Mouse (Mus musculus): ENCODE measurements around the gene Zscan21. TPM values are rescaled to one million over a fixed set of nuclear protein-coding genes. Genes with fewer than 3 reads are reported as not detected.
A peak's percentile ranks its signal among the peaks of the same experiment; 100 is the strongest.

Gene Zscan21
- polyA plus RNA-seq, 1 experiment from 2014 or later = 33.9 TPM

- Histone ChIP-seq H3K9ac (ENCODE audit: low read depth, low read length) (no peak overlapping the region), H3K36me3 (ENCODE audit: control insufficient read depth, insufficient read depth, low read length) (no peaks in the 10 kb centered on the region; the same call in 1 of the 2 replicates), H3K4me2 (peak overlapping the region; percentile 87), H3K4me1 (replicated peaks; ENCODE audit: control insufficient read depth, insufficient read depth, low read length) (peaks cover 9% of the 10 kb centered on the region; the same call in 1 of the 2 replicates), H3K4me3 (ENCODE audit: low read depth, low read length) (peak overlapping the region; percentile 95), H3K9me3 (ENCODE audit: control insufficient read depth, low read length) (no peaks in the 10 kb centered on the region), H3K27ac (ENCODE audit: low read depth, low read length) (peak overlapping the region; percentile 46; the same call in 1 of the 2 replicates), H3K27me3 (replicated peaks; ENCODE audit: control insufficient read depth, insufficient read depth, low read length) (no peaks in the 10 kb centered on the region)
- peak; percentile 76 for ATAC-seq (replicated peaks; ENCODE audit: low FRiP score)
- DNase-seq (ENCODE audit: low spot score) = no peak
- WGBS = 26% methylated on average over 2 of the region's 2 CpGs
Observed at GRCm38 (mm10) chr5:138084507-138084906, 32.2 kb upstream of the Zscan21 start.

- Histone ChIP-seq H3K36me3 (ENCODE audit: control insufficient read depth, insufficient read depth, low read length) (no peaks in the 10 kb centered on the region; the same call in 1 of the 2 replicates), H3K4me2 (peak within 1 kb of the TSS; percentile 87), H3K4me1 (replicated peaks; ENCODE audit: control insufficient read depth, insufficient read depth, low read length) (peaks cover 9% of the 10 kb centered on the region; the same call in 1 of the 2 replicates), H3K9ac (ENCODE audit: low read depth, low read length) (peak within 1 kb of the TSS; percentile 98), H3K9me3 (ENCODE audit: control insufficient read depth, low read length) (no peaks in the 10 kb centered on the region), H3K4me3 (ENCODE audit: low read depth, low read length) (peak within 1 kb of the TSS; percentile 95), H3K27me3 (replicated peaks; ENCODE audit: control insufficient read depth, insufficient read depth, low read length) (no peaks in the 10 kb centered on the region), H3K27ac (ENCODE audit: low read depth, low read length) (peak within 1 kb of the TSS; percentile 85)
- DNase-seq (ENCODE audit: low spot score) (peak; percentile 75), ATAC-seq (replicated peaks; ENCODE audit: low FRiP score) (peak; percentile 95)
- under 1% methylated on average over 27 of the region's 27 CpGs for WGBS
Observed at GRCm38 (mm10) chr5:138084996-138085395, 31.7 kb upstream of the Zscan21 start, which contains the start of gene Zkscan1. TSS of gene Zkscan1 (plus strand) at chr5:138085084.

DNA sequence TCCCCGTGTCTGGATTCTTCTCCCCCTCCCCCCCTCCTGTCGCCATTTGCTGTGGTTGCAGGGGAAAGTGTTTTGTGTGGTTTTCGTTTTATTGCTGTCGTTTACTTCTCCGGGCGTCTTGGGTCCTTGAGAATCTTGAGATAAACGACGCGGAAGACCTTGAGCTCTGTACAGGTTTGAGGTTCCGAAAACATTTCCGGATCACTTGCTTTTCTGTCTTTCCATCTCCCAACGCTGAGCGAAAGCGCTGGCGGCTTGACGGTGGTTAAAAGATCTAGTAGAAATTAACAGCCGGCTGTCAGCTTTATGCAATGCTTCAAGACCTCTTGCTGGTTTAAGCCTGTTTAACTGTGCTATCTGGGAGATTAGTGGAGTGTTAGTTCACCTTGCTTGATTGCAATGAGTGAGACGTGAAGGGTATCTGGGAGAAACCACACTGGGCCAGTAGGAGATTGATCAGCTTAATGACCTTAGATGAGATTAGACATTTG, 31.2 kb upstream of the Zscan21 start:
- Histone ChIP-seq H3K27ac (ENCODE audit: low read depth, low read length) (peak overlapping the region; percentile 85), H3K9ac (ENCODE audit: low read depth, low read length) (peak overlapping the region; percentile 98), H3K4me3 (ENCODE audit: low read depth, low read length) (peak overlapping the region; percentile 95), H3K9me3 (ENCODE audit: control insufficient read depth, low read length) (no peaks in the 10 kb centered on the region), H3K4me1 (replicated peaks; ENCODE audit: control insufficient read depth, insufficient read depth, low read length) (peaks cover 9% of the 10 kb centered on the region; the same call in 1 of the 2 replicates), H3K36me3 (ENCODE audit: control insufficient read depth, insufficient read depth, low read length) (no peaks in the 10 kb centered on the region; the same call in 1 of the 2 replicates), H3K4me2 (peak overlapping the region; percentile 87), H3K27me3 (replicated peaks; ENCODE audit: control insufficient read depth, insufficient read depth, low read length) (no peaks in the 10 kb centered on the region)
- DNase-seq (ENCODE audit: low spot score) (peak; percentile 35), ATAC-seq (replicated peaks; ENCODE audit: low FRiP score) (no peak)
- whole genome bisulfite sequencing = under 1% methylated on average over 18 of the region's 18 CpGs

DNA sequence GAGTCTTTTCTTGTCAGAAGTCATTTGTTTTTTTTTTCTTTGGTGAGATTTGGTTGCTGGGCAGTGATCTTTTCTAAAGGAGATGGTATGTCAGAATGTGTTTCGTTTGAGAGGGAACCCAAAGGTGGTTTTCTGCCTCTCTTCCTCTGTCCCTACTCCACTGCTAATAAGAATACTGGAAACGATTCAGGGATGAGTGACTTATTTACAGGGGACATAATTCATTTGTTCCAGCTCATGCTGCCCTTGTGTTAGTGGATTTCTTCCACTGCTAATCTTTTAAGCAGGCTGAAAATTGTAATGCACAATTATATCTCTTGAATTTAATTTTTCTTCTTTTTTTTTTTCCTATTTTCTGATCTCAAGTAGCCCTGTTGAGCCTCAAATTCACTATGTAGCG, 29.9 kb upstream of the Zscan21 start:
- ATAC-seq (replicated peaks; ENCODE audit: low FRiP score) = no peak
- Histone ChIP-seq H3K4me3 (ENCODE audit: low read depth, low read length) (peak overlapping the region; percentile 95; the same call in 1 of the 2 replicates), H3K4me2 (peak overlapping the region; percentile 87; the same call in 1 of the 2 replicates), H3K36me3 (ENCODE audit: control insufficient read depth, insufficient read depth, low read length) (no peaks in the 10 kb centered on the region; the same call in 1 of the 2 replicates), H3K9me3 (ENCODE audit: control insufficient read depth, low read length) (no peaks in the 10 kb centered on the region), H3K9ac (ENCODE audit: low read depth, low read length) (no peak overlapping the region), H3K27me3 (replicated peaks; ENCODE audit: control insufficient read depth, insufficient read depth, low read length) (no peaks in the 10 kb centered on the region), H3K4me1 (replicated peaks; ENCODE audit: control insufficient read depth, insufficient read depth, low read length) (peaks cover 9% of the 10 kb centered on the region; the same call in 1 of the 2 replicates), H3K27ac (ENCODE audit: low read depth, low read length) (no peak overlapping the region)
- DNase-seq (ENCODE audit: low spot score) = no peak
- 89% methylated on average over 3 of the region's 3 CpGs for WGBS

GRCm38 (mm10) chr5:138088366-138088765, 28.3 kb upstream of the Zscan21 start:
- Histone ChIP-seq H3K27ac (ENCODE audit: low read depth, low read length) (no peak overlapping the region), H3K4me3 (ENCODE audit: low read depth, low read length) (no peak overlapping the region), H3K4me1 (replicated peaks; ENCODE audit: control insufficient read depth, insufficient read depth, low read length) (peaks cover 9% of the 10 kb centered on the region; the same call in 1 of the 2 replicates), H3K27me3 (replicated peaks; ENCODE audit: control insufficient read depth, insufficient read depth, low read length) (no peaks in the 10 kb centered on the region), H3K9ac (ENCODE audit: low read depth, low read length) (no peak overlapping the region), H3K36me3 (ENCODE audit: control insufficient read depth, insufficient read depth, low read length) (peaks cover 6% of the 10 kb centered on the region), H3K9me3 (ENCODE audit: control insufficient read depth, low read length) (no peaks in the 10 kb centered on the region), H3K4me2 (no peak overlapping the region)
- WGBS = 83% methylated on average over 3 of the region's 3 CpGs
- ATAC-seq (replicated peaks; ENCODE audit: low FRiP score) (no peak), DNase-seq (ENCODE audit: low spot score) (no peak)

GRCm38 (mm10) chr5:138089108-138089551, 27.6 kb upstream of the Zscan21 start:
- ATAC-seq (replicated peaks; ENCODE audit: low FRiP score) (0 out of 2 replicates have a peak, but pooled peaks have one; percentile 8), DNase-seq (ENCODE audit: low spot score) (no peak)
- H3K36me3 ChIP-seq (ENCODE audit: control insufficient read depth, insufficient read depth, low read length) = peaks cover 10% of the 10 kb centered on the region
- H3K27me3 ChIP-seq (replicated peaks; ENCODE audit: control insufficient read depth, insufficient read depth, low read length) = no peaks in the 10 kb centered on the region
- peaks cover 7% of the 10 kb centered on the region; the same call in 1 of the 2 replicates for H3K4me1 ChIP-seq (replicated peaks; ENCODE audit: control insufficient read depth, insufficient read depth, low read length)
- no peak overlapping the region for H3K4me3 ChIP-seq (ENCODE audit: low read depth, low read length)
- H3K4me2 ChIP-seq = peak overlapping the region; percentile 40; the same call in 1 of the 2 replicates
- H3K9me3 ChIP-seq (ENCODE audit: control insufficient read depth, low read length) = no peaks in the 10 kb centered on the region
- H3K27ac ChIP-seq (ENCODE audit: low read depth, low read length) = no peak overlapping the region
- WGBS = 80% methylated on average over 6 of the region's 6 CpGs
- no peak overlapping the region for H3K9ac ChIP-seq (ENCODE audit: low read depth, low read length)

GRCm38 (mm10) chr5:138090271-138090670, 26.4 kb upstream of the Zscan21 start:
- Histone ChIP-seq H3K27me3 (replicated peaks; ENCODE audit: control insufficient read depth, insufficient read depth, low read length) (no peaks in the 10 kb centered on the region), H3K27ac (ENCODE audit: low read depth, low read length) (no peak overlapping the region), H3K36me3 (ENCODE audit: control insufficient read depth, insufficient read depth, low read length) (peaks cover 18% of the 10 kb centered on the region), H3K9me3 (ENCODE audit: control insufficient read depth, low read length) (no peaks in the 10 kb centered on the region), H3K4me1 (replicated peaks; ENCODE audit: control insufficient read depth, insufficient read depth, low read length) (peaks cover 5% of the 10 kb centered on the region; the same call in 1 of the 2 replicates), H3K4me3 (ENCODE audit: low read depth, low read length) (no peak overlapping the region), H3K9ac (ENCODE audit: low read depth, low read length) (no peak overlapping the region), H3K4me2 (no peak overlapping the region)
- 79% methylated on average over 3 of the region's 3 CpGs for WGBS
- DNase-seq (ENCODE audit: low spot score) (no peak), ATAC-seq (replicated peaks; ENCODE audit: low FRiP score) (no peak)

- no peak for ATAC-seq (replicated peaks; ENCODE audit: low FRiP score)
- Histone ChIP-seq H3K4me1 (replicated peaks; ENCODE audit: control insufficient read depth, insufficient read depth, low read length) (peaks cover 5% of the 10 kb centered on the region; the same call in 1 of the 2 replicates), H3K27me3 (replicated peaks; ENCODE audit: control insufficient read depth, insufficient read depth, low read length) (no peaks in the 10 kb centered on the region), H3K27ac (ENCODE audit: low read depth, low read length) (no peak overlapping the region), H3K4me3 (ENCODE audit: low read depth, low read length) (no peak overlapping the region), H3K9ac (ENCODE audit: low read depth, low read length) (no peak overlapping the region), H3K9me3 (ENCODE audit: control insufficient read depth, low read length) (no peaks in the 10 kb centered on the region), H3K4me2 (no peak overlapping the region), H3K36me3 (ENCODE audit: control insufficient read depth, insufficient read depth, low read length) (peaks cover 18% of the 10 kb centered on the region)
- no peak for DNase-seq (ENCODE audit: low spot score)
- WGBS = 97% methylated on average over 5 of the region's 5 CpGs
Observed at GRCm38 (mm10) chr5:138090737-138091136, 26.0 kb upstream of the Zscan21 start.

DNA sequence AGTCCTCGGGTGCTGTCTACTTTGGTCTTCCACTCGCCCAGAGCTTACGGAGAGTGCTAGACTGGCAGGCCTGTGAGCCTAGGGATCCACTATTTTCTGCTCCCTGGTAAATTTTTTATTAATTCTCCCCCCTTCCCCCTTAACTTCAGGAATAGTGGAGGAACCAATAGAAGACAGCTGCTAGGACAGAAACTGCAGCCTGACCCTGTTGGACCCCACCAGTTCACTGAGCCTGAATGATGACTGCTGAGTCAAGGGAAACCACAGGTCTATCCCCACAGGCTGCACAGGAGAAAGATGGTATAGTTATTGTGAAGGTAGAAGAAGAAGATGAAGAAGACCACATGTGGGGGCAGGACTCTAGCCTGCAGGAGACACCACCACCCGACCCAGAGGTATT, 23.9 kb upstream of the Zscan21 start:
- 95% methylated on average over 4 of the region's 4 CpGs for whole genome bisulfite sequencing
- H3K9me3 ChIP-seq (ENCODE audit: control insufficient read depth, low read length) = no peaks in the 10 kb centered on the region
- no peak overlapping the region for H3K27ac ChIP-seq (ENCODE audit: low read depth, low read length)
- no peak overlapping the region for H3K4me2 ChIP-seq
- peaks cover 32% of the 10 kb centered on the region for H3K36me3 ChIP-seq (ENCODE audit: control insufficient read depth, insufficient read depth, low read length)
- H3K4me1 ChIP-seq (replicated peaks; ENCODE audit: control insufficient read depth, insufficient read depth, low read length) = 0 out of 2 replicates have a peak, but pooled peaks cover 5% of the 10 kb centered on the region
- DNase-seq (ENCODE audit: low spot score) (no peak), ATAC-seq (replicated peaks; ENCODE audit: low FRiP score) (no peak)
- no peak overlapping the region for H3K4me3 ChIP-seq (ENCODE audit: low read depth, low read length)
- no peak overlapping the region for H3K9ac ChIP-seq (ENCODE audit: low read depth, low read length)
- H3K27me3 ChIP-seq (replicated peaks; ENCODE audit: control insufficient read depth, insufficient read depth, low read length) = no peaks in the 10 kb centered on the region

Measured in liver, embryonic 11.5 days (tissue).